Mouse (Mus musculus): ENCODE measurements around the gene Pih1d1. TPM values are rescaled to one million over a fixed set of nuclear protein-coding genes. Genes with fewer than 3 reads are reported as not detected.
A peak's percentile ranks its signal among the peaks of the same experiment; 100 is the strongest.

Pih1d1 gene
- polyA plus RNA-seq, 1 experiment: 56.2 TPM

DNA sequence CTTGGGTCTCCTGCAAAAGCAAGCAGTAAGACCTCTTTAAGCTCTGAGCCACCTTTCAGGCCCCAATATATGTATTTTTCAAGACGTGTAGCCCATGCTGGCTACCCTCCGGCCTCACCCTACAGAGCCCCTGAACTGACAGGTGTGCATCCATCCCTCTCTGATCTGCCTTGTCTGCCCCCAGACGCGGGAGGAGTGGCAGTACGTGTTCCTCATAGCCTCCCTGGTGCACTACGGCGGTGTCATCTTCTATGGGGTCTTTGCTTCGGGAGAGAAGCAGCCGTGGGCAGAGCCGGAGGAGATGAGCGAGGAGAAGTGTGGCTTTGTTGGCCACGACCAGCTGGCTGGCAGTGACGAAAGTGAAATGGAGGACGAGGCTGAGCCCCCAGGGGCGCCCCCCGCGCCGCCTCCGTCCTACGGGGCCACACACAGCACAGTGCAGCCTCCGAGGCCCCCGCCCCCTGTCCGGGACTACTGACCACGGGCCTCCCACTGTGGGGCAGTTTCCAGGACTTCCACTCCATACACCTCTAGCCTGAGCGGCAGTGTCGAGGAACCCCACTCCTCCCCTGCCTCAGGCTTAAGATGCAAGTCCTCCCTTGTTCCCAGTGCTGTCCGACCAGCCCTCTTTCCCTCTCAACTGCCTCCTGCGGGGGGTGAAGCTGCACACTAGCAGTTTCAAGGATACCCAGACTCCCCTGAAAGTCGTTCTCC is 20.6 kb downstream of the Pih1d1 start:
- H3K4me1 ChIP-seq (ENCODE audit: control insufficient read depth, insufficient read depth, low read length): no peaks in the 10 kb centered on the region
- H3K27ac ChIP-seq (ENCODE audit: insufficient read depth, low read length): no peak overlapping the region
- no peak overlapping the region for H3K4me3 ChIP-seq (ENCODE audit: insufficient read depth, low read length)
- TF ChIP-seq POLR2A (IDR thresholded peaks at IDR 0.05; ENCODE audit: low read depth, low read length): no peak

DNA sequence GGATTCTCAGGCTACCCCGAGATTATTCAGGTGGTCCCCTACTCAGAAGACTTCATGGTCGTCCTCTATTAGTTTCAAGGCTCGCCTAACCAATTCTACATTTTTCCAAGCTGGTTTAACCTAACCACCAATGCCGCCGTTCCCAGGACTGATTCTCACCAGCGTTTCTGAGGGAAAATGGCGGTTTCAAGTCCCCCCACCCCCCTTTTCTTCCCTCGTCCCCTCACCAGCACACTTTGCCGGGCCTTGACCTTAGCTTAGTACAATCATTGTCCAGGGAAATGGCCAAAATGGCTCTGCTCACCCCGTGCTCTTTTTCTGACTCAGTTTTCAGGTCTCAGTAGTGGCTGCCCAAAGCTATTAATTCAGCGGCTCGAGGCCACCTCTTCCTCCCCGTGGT is 21.3 kb downstream of the Pih1d1 start:
- Histone ChIP-seq H3K27ac (ENCODE audit: insufficient read depth, low read length) (no peak overlapping the region), H3K4me1 (ENCODE audit: control insufficient read depth, insufficient read depth, low read length) (no peaks in the 10 kb centered on the region), H3K4me3 (ENCODE audit: insufficient read depth, low read length) (no peak overlapping the region)
- TF ChIP-seq CTCF (IDR thresholded peaks at IDR 0.05; ENCODE audit: borderline replicate concordance, insufficient read depth, low read length) (no peak), POLR2A (IDR thresholded peaks at IDR 0.05; ENCODE audit: low read depth, low read length) (no peak)

DNA sequence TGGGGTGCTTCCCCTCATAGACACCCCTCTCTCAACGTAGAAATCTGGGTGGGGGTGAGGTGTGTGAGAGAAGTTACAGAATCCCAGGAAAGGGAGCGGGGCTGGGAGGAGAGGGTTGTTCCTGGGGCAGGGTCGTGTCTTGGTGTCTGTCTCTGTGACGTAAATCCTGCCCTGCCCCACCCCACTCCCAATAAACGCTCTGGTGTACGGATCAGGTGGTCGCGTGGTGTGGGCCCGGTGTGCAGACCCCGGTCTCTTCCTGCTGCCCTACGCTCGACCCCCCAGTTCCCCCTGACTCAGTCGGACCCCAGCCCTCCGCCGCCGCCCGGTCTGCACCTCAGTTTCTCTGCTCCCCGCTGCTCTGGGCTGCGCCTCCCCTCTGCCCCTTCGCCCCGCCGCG is 21.8 kb downstream of the Pih1d1 start:
- Histone ChIP-seq H3K4me3 (ENCODE audit: insufficient read depth, low read length) (no peak overlapping the region), H3K27ac (ENCODE audit: insufficient read depth, low read length) (no peak overlapping the region), H3K4me1 (ENCODE audit: control insufficient read depth, insufficient read depth, low read length) (no peaks in the 10 kb centered on the region)
- TF ChIP-seq POLR2A (IDR thresholded peaks at IDR 0.05; ENCODE audit: low read depth, low read length) (no peak), CTCF (IDR thresholded peaks at IDR 0.05; ENCODE audit: borderline replicate concordance, insufficient read depth, low read length) (no peak)

DNA sequence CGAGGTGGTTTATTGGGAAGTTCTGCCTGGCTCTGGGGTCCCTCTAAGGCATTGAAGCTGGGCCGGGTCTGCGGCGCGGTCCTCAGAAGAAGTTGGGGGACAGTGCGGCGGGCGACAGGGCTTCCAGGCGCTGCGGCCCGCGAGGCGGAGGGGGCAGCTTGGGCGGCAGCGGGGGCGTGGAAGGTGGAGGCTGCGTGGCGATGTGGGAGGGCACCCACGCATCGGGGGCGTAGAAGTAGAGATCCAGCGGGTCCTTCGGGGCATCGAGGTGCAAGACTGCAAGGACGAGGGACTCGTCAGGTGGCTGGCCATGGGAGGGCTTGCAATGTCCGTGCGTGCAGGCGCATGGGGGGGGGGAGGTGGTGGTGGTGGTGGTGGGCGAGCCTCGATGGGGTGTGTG is 22.3 kb downstream of the Pih1d1 start:
- no peak overlapping the region for H3K4me3 ChIP-seq (ENCODE audit: insufficient read depth, low read length)
- no peak overlapping the region for H3K27ac ChIP-seq (ENCODE audit: insufficient read depth, low read length)
- no peak for TF ChIP-seq CTCF (IDR thresholded peaks at IDR 0.05; ENCODE audit: borderline replicate concordance, insufficient read depth, low read length)
- TF ChIP-seq POLR2A (IDR thresholded peaks at IDR 0.05; ENCODE audit: low read depth, low read length): no peak
- H3K4me1 ChIP-seq (ENCODE audit: control insufficient read depth, insufficient read depth, low read length): no peaks in the 10 kb centered on the region

DNA sequence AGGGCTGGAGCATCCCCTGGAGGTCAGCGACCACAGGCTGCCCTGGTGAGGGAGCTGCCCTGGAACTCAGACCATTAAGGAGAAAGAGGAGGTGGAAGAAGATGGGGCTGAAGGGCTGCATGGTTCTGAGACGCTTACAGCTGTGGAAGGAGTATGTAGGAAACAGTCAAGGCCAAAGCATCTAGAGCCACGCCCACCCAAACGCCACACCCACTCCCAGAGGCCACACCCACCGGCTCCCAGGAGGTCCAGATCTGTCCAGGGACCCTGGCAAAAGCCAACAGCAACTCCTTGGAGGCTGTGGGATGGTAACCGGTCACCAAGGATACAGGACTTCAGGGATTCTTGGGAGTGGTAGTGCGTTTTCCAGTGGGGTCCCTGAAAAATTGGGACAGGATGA is 24.4 kb downstream of the Pih1d1 start:
- Histone ChIP-seq H3K4me1 (ENCODE audit: control insufficient read depth, insufficient read depth, low read length) (no peaks in the 10 kb centered on the region), H3K27ac (ENCODE audit: insufficient read depth, low read length) (no peak overlapping the region), H3K4me3 (ENCODE audit: insufficient read depth, low read length) (no peak overlapping the region)
- TF ChIP-seq POLR2A (IDR thresholded peaks at IDR 0.05; ENCODE audit: low read depth, low read length) (no peak), CTCF (IDR thresholded peaks at IDR 0.05; ENCODE audit: borderline replicate concordance, insufficient read depth, low read length) (no peak)

DNA sequence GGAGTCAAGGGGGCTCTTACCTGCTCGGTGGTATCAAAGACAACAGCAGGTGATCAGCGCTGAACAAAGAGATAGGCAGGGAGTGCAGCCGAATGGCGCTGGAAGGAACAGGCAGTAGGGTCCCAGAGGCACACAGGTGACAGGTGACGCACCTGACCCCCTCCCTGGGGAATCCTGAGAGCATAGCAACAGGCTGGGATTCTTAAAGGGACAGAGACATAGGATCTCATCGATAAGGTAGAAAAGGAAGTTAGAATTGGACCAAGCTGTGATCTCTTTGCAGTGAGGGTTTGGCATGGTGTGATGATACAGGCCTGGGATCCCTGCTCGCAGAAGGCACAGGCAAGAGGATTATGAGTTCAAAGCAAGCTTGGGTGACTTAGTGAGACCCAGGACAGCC is 25.4 kb downstream of the Pih1d1 start, which contains the start of gene Gfy:
Gfy (minus strand) TSS at position 101 of the 400 bp plus-strand sequence.
- no peak within 1 kb of the TSS for H3K27ac ChIP-seq (ENCODE audit: insufficient read depth, low read length)
- no peak for TF ChIP-seq CTCF (IDR thresholded peaks at IDR 0.05; ENCODE audit: borderline replicate concordance, insufficient read depth, low read length)
- no peak for TF ChIP-seq POLR2A (IDR thresholded peaks at IDR 0.05; ENCODE audit: low read depth, low read length)
- no peaks in the 10 kb centered on the region for H3K4me1 ChIP-seq (ENCODE audit: control insufficient read depth, insufficient read depth, low read length)
- H3K4me3 ChIP-seq (ENCODE audit: insufficient read depth, low read length): no peak within 1 kb of the TSS

DNA sequence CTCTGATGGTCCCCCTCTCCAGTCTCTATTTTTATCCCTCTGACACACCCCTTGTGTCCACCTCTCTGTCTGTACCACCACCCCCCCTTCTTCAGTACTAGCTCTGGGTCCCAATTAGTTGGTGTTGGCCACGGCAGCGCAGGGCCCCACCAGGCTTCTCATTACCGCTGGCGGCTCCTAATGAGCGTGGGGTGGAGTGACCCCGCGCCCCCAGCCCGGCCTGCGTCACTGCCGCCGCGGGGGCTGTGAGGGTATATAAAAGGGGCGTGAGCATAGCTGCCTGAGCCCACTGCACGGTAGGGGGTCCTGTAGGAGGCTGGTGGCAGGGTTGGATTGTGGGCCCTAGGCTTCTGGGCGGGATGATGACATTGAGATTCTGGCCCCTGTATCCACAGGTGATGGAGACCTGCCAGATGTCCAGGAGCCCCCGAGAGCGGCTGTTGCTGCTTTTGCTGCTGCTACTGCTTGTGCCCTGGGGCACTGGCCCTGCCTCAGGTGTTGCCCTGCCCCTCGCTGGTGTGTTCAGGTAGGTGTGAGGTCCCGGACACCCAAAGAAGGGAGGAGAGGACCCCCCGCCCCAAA is 26.9 kb downstream of the Pih1d1 start, which contains the start of gene Pth2:
Pth2 (plus strand) TSS at position 100 of the 582 bp plus-strand sequence.
- no peak for TF ChIP-seq POLR2A (IDR thresholded peaks at IDR 0.05; ENCODE audit: low read depth, low read length)
- TF ChIP-seq CTCF (IDR thresholded peaks at IDR 0.05; ENCODE audit: borderline replicate concordance, insufficient read depth, low read length): no peak
- H3K4me3 ChIP-seq (ENCODE audit: insufficient read depth, low read length): no peak within 1 kb of the TSS
- H3K27ac ChIP-seq (ENCODE audit: insufficient read depth, low read length): no peak within 1 kb of the TSS
- no peaks in the 10 kb centered on the region for H3K4me1 ChIP-seq (ENCODE audit: control insufficient read depth, insufficient read depth, low read length)

DNA sequence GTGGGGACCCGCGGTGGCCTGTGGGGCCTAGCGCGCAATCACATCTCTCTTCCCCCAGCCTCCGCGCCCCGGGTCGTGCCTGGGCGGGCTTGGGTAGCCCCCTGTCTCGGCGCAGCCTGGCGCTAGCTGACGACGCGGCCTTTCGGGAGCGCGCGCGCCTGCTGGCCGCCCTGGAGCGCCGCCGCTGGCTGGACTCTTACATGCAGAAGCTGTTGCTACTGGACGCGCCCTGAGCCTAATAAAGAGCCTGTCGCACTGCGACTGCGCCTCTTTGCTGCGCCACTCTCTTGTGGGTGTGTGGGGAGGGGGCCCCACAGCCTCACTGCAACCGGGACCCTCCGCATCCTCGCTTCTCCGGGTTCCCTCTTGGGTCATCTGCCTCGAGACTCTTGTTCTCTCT is 27.4 kb downstream of the Pih1d1 start:
- Histone ChIP-seq H3K4me1 (ENCODE audit: control insufficient read depth, insufficient read depth, low read length) (no peaks in the 10 kb centered on the region), H3K27ac (ENCODE audit: insufficient read depth, low read length) (no peak overlapping the region), H3K4me3 (ENCODE audit: insufficient read depth, low read length) (no peak overlapping the region)
- TF ChIP-seq CTCF (IDR thresholded peaks at IDR 0.05; ENCODE audit: borderline replicate concordance, insufficient read depth, low read length): no peak
- TF ChIP-seq POLR2A (IDR thresholded peaks at IDR 0.05; ENCODE audit: low read depth, low read length): no peak

DNA sequence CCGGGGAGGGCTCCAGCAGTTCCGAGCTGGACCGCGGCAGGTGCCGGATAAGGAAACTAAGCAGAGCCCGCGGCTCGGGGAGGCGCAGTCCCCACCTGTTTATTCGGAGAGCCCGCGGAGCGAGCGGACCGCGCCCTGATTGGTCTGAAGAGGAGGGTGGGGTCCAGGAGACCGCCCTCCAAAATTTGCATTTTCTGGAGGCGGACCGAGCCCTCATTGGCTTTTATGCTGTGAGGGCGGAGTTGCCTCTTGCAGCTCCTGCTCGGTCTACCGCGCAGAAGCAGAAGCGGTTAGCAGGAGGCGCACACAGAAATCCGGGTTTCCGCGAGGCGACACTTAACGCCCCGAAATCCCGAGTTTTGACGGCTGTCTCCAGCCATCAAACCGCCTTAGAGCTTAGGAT is 28.1 kb downstream of the Pih1d1 start:
- H3K4me3 ChIP-seq (ENCODE audit: insufficient read depth, low read length): no peak overlapping the region
- H3K4me1 ChIP-seq (ENCODE audit: control insufficient read depth, insufficient read depth, low read length): no peaks in the 10 kb centered on the region
- no peak for TF ChIP-seq CTCF (IDR thresholded peaks at IDR 0.05; ENCODE audit: borderline replicate concordance, insufficient read depth, low read length)
- 0 out of 2 replicates have a peak, but pooled peaks have one; percentile 43 for TF ChIP-seq POLR2A (IDR thresholded peaks at IDR 0.05; ENCODE audit: low read depth, low read length)

DNA sequence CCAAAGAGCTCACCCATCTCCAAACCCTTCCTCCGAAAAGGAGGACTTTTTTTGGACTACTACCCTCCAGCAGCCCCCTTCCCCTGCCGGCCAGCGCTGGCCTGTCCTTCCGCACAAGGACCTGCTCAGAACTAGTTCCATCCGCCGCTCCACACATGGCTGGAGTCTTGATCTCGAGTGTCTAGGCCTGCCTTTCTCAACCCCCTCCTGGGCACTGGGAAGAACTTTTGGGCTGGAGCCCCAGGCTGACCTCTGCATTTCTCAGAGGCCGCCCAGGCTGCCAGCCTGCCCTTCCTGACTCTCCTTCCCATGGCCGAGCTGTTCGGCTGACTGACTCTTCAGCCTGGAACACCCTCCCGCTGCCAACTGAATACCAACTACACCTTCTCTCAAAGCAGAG is 28.5 kb downstream of the Pih1d1 start:
- H3K4me1 ChIP-seq (ENCODE audit: control insufficient read depth, insufficient read depth, low read length): no peaks in the 10 kb centered on the region
- H3K27ac ChIP-seq (ENCODE audit: insufficient read depth, low read length): no peak overlapping the region
- TF ChIP-seq CTCF (IDR thresholded peaks at IDR 0.05; ENCODE audit: borderline replicate concordance, insufficient read depth, low read length) (no peak), POLR2A (IDR thresholded peaks at IDR 0.05; ENCODE audit: low read depth, low read length) (no peak)
- H3K4me3 ChIP-seq (ENCODE audit: insufficient read depth, low read length): no peak overlapping the region

More for the DNA sequence above, 28.1 kb downstream of the Pih1d1 start:
- no peak overlapping the region for H3K27ac ChIP-seq (ENCODE audit: insufficient read depth, low read length)

Data from embryonic fibroblast, embryonic 13.5 days (primary cell).